Mouse (Mus musculus): ENCODE results near the gene Nptx1. TPM values are rescaled to one million over a fixed set of nuclear protein-coding genes. Genes with fewer than 3 reads are reported as not detected.

Gene Nptx1
- polyA plus RNA-seq, 1 experiment from 2014 or later, result 2.2 TPM

DNA sequence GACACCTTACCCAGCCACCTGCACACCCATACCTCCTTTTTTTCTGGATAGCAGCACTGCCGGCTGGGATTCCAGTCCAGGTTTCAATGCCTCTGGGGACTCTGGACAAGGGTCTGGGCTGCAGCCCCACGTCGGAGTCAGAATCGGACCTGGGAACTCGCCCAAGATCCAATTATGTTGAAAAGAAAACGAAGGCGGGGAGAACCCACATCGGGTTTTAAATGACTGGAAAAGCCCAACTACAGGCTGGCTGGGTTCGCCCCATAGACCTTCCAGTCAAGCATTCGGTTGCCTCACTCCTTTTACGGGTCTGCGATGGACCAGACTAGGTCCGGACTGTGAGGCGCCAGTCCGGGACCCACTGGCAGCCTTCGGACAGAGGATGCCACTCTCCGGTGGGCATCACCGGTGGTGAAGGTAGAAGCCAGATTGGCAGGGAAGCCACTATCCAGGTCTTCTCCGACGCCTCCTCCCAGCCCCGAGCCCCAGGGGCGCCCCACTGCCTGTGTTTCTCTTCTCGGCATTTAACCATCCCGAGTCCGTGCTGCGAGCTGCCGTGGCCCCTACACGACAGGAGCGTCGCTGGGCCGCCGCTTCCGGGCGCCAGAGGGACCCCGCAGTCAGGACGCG lies 1.3 kb upstream of the Nptx1 start:
- no peaks in the 10 kb centered on the region for H3K36me3 ChIP-seq
- no peak for ATAC-seq (ENCODE audit: low FRiP score, low read depth)
- peaks cover 57% of the 10 kb centered on the region for H3K4me1 ChIP-seq
- under 1% methylated on average over 37 of the region's 37 CpGs for WGBS
- H3K27ac ChIP-seq, result no peak overlapping the region
- no peaks in the 10 kb centered on the region for H3K9me3 ChIP-seq
- peak overlapping the region; percentile 61 for H3K4me3 ChIP-seq
- H3K9ac ChIP-seq, result peak overlapping the region; percentile 60
- peaks cover 97% of the 10 kb centered on the region for H3K27me3 ChIP-seq
- H3K4me2 ChIP-seq (replicated peaks), result peak overlapping the region; percentile 99

DNA sequence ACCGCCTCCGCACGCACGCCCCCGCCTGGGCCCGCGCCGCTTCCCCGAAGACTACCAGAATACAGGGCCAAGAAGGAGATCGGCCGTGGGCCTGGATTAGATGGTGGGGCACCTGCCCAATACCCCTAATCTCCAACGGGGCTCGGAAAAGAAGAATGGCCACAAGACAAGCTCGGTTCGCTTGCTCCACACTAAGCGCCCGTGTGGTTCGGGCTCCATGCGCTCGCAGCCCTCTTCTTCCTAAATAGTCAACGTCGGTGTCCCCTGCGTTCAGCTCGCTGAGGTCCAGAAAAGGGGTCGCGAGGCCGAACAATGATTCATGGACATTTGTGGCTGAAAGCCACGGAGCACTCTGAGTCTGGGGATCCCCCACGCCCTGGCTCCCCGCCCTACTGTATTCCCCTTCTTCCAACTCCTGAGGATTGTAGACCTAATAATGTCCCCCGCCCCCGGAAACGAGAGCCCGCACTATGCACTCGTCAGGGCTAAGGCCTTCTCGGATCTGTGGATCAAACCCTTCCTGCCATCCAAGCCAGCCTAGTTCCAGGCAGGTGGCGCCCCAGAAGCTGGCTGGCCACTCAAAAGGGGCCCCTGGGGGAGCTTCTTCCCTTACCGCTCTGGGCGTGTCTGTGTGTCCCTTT lies 518 bp upstream of the Nptx1 start:
- Histone ChIP-seq H3K36me3 (no peaks in the 10 kb centered on the region), H3K4me2 (replicated peaks) (peak overlapping the region; percentile 99), H3K4me1 (peaks cover 57% of the 10 kb centered on the region), H3K4me3 (peak overlapping the region; percentile 61), H3K27me3 (peaks cover 100% of the 10 kb centered on the region), H3K9me3 (no peaks in the 10 kb centered on the region), H3K27ac (no peak overlapping the region), H3K9ac (peak overlapping the region; percentile 70)
- under 1% methylated on average over 39 of the region's 39 CpGs for WGBS
- 0 out of 2 replicates have a peak, but pooled peaks have one; percentile 2 for ATAC-seq (ENCODE audit: low FRiP score, low read depth)

DNA sequence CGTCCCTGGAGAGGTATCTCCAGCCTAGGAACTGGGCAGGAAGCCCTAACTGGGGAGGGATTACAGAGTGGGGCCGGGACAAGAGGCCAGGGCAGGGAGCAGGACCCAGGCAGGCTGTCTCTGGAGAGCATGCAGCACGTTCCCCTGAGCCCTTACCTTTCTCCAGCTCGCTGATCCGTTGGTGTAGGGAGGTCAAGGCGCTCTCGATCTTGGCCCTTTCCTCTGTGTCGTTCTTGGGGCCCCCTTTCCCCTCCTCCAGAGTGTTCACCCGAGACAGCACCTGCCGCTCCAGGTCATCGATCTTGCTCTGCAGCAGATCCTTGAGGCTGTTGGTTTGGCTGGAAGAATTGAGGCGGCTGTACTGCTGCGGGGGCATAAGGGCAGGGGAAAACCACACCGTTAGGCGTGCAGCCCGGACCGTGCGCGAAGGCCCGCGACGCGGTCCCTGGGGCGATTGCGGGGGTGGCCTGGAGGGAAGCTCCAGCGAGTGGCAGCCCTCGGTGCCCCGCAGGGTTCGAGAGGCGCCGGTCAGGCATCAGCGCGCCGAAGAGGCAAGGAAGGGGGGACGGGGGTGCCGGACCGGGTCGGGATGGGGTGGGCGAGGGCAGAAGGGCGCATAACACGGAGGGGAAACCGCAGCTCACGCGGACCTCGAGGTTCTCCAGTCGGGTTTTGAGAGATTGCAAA lies 914 bp downstream of the Nptx1 start:
- H3K4me2 ChIP-seq (replicated peaks), result peak overlapping the region; percentile 99
- no peaks in the 10 kb centered on the region for H3K36me3 ChIP-seq
- H3K4me3 ChIP-seq, result peak overlapping the region; percentile 61
- peak overlapping the region; percentile 70 for H3K9ac ChIP-seq
- no peaks in the 10 kb centered on the region for H3K9me3 ChIP-seq
- H3K4me1 ChIP-seq, result peaks cover 51% of the 10 kb centered on the region
- WGBS, result under 1% methylated on average over 39 of the region's 46 CpGs
- peaks cover 100% of the 10 kb centered on the region for H3K27me3 ChIP-seq
- ATAC-seq (ENCODE audit: low FRiP score, low read depth), result no peak
- H3K27ac ChIP-seq, result no peak overlapping the region

DNA sequence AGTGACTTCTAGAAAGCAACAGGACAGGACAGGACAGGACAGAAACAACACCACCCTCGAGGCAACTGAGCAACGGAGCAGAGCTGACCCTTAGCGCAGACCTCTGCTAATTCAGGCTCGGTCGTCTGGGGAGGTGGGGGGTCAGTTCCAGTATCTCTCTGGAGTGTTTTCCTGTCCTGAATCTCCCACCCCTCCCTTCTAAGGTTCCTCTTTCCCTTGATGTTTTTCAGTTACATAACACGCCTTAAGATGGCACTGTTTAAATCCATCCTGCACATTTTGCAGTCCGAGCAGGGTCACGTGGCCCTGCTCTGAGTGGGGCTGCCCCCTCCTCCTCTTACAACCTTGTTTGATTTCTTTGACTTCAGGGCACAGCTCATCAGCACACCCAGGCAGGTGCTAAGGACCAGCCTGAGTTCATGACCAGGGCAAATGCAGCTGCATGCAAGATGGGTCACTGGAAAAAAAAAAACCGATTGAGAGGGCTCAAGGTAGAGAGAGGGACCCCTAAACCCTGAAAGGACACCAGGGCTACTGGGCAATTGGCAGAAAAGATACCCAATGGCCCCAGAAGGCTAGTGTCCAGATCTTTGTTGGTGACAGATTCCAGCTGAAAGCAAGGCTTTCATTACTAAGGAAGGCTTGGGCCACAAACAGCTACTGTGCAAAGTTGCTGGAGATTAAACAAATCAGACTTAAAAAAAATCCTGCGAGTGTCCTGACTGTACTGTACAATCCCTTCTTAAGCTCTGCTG lies 1.6 kb downstream of the Nptx1 start:
- 5% methylated on average over 10 of the region's 10 CpGs for WGBS
- H3K36me3 ChIP-seq, result no peaks in the 10 kb centered on the region
- H3K27ac ChIP-seq, result no peak overlapping the region
- no peaks in the 10 kb centered on the region for H3K9me3 ChIP-seq
- H3K4me3 ChIP-seq, result peak overlapping the region; percentile 61
- peak overlapping the region; percentile 99 for H3K4me2 ChIP-seq (replicated peaks)
- H3K27me3 ChIP-seq, result peaks cover 100% of the 10 kb centered on the region
- 0 out of 2 replicates have a peak overlapping the region, but pooled peaks have one; percentile 70 for H3K9ac ChIP-seq
- ATAC-seq (ENCODE audit: low FRiP score, low read depth), result no peak
- H3K4me1 ChIP-seq, result peaks cover 45% of the 10 kb centered on the region

DNA sequence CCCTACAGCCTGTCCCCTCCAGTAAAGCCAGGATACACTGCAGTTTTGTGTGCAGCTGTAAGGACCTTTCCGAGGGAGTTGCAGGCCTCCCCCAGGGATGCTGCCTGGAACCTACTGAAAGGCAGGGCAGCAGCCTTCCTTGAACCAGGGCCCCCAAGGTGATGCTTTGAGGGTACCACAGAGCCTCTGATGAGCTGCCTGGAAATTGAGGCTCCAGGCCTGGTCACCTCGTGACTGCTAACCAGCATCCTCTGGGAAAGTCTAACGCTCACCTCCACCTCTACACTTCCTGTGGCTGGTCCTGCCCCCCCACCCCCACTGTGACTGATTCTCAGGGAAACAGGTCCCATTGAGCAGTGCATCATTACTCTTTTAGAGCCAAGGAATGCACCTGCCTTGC lies 2.3 kb downstream of the Nptx1 start:
- 39% methylated on average over 3 of the region's 3 CpGs for WGBS
- no peak for ATAC-seq (ENCODE audit: low FRiP score, low read depth)
- Histone ChIP-seq H3K9me3 (no peaks in the 10 kb centered on the region), H3K27me3 (peaks cover 100% of the 10 kb centered on the region), H3K9ac (no peak overlapping the region), H3K4me3 (no peak overlapping the region), H3K36me3 (no peaks in the 10 kb centered on the region), H3K27ac (no peak overlapping the region), H3K4me2 (replicated peaks) (no peak overlapping the region), H3K4me1 (peaks cover 41% of the 10 kb centered on the region)

DNA sequence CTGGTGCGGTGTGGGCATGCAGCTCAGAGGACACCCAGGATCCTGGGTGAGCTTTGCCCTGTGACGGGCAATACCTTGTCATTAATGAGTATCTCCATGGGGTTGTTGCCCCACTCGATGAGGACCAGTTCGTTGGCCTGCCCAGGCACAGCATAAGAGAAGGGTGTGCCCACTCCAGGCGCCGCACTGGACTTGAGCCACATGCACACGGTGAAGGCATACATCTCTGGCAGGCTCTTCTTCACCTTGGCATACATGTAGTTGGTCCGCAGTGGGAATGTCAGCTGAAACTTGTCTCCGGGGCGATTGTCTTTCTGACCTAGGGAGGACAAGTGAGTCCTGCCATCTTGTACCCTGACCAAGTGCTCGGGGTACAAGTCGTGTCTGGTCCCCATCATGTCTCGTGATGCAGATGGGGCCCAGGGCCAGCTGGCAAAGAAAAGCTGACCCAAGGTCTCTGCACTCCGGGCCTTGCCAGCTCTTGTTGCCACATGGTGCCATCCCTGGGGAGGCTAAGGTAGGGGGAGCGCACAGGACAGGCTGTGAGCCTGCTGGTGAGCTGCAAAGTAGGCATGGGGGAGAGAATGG lies 2.9 kb downstream of the Nptx1 start:
- Histone ChIP-seq H3K4me3 (no peak overlapping the region), H3K4me2 (replicated peaks) (no peak overlapping the region), H3K27ac (no peak overlapping the region), H3K27me3 (peaks cover 100% of the 10 kb centered on the region), H3K36me3 (no peaks in the 10 kb centered on the region), H3K4me1 (peaks cover 40% of the 10 kb centered on the region), H3K9me3 (no peaks in the 10 kb centered on the region), H3K9ac (no peak overlapping the region)
- WGBS, result 84% methylated on average over 15 of the region's 15 CpGs
- no peak for ATAC-seq (ENCODE audit: low FRiP score, low read depth)

DNA sequence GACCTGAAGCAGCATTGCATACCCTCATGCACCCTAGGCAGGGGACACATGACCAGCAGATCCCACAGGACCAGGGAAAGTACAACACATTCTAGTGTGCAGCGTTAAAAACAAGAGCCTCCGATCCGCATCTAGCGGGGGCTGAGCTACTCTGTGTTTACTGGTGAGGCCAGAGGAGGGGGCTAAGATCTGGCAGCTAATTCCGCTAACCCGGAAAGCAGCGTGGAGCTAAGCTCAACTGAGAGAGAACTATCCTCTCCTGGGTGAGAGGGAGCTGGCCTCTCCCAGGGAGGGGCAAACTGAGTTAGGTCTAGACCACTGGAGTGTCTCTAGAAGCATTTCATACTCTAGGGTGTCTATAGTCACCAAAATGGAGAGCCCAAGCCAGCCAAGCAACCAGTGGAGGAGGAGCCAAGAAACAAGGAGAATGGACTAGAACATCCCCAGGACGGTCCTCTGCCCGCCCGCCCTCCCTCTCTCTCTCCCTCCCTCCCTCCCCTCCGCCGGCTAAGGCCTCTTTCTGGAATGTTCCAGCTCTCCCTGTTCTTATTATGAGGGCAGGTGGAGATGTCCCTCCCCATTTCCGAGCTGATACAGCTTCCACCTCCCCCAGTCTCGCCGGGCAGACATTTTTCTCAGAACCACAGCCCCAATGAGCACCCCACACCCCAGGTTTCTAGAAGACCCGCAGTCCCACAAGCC lies 3.6 kb downstream of the Nptx1 start:
- peaks cover 99% of the 10 kb centered on the region for H3K27me3 ChIP-seq
- no peak overlapping the region for H3K4me3 ChIP-seq
- no peaks in the 10 kb centered on the region for H3K36me3 ChIP-seq
- H3K4me1 ChIP-seq, result peaks cover 33% of the 10 kb centered on the region
- no peak for ATAC-seq (ENCODE audit: low FRiP score, low read depth)
- no peak overlapping the region for H3K27ac ChIP-seq
- no peak overlapping the region for H3K4me2 ChIP-seq (replicated peaks)
- H3K9ac ChIP-seq, result no peak overlapping the region
- H3K9me3 ChIP-seq, result no peaks in the 10 kb centered on the region
- 39% methylated on average over 16 of the region's 16 CpGs for WGBS

DNA sequence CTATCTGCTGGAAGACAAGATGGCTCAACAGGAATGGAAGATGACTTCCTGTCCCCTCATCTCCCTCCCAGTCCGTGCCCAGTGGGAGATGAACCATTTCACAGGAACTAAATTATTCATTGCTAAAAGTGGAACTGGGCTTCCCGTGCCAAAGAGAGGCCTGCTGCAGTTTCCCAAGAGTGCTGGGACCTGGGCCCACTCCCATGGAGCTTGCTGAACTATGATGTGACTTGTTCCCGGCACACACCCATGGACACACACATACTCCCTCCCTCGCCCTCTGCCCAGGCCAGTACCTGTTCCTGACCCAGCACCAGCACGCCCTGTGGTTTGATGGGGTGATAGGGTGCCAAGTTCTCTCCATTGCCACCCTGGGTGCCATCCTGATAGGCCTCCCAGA lies 4.7 kb downstream of the Nptx1 start:
- ATAC-seq (ENCODE audit: low FRiP score, low read depth), result no peak
- no peak overlapping the region for H3K4me3 ChIP-seq
- H3K36me3 ChIP-seq, result no peaks in the 10 kb centered on the region
- 76% methylated on average over 5 of the region's 5 CpGs for WGBS
- peaks cover 90% of the 10 kb centered on the region for H3K27me3 ChIP-seq
- H3K9ac ChIP-seq, result no peak overlapping the region
- H3K27ac ChIP-seq, result no peak overlapping the region
- H3K4me1 ChIP-seq, result peaks cover 22% of the 10 kb centered on the region
- no peak overlapping the region for H3K4me2 ChIP-seq (replicated peaks)
- no peaks in the 10 kb centered on the region for H3K9me3 ChIP-seq

DNA sequence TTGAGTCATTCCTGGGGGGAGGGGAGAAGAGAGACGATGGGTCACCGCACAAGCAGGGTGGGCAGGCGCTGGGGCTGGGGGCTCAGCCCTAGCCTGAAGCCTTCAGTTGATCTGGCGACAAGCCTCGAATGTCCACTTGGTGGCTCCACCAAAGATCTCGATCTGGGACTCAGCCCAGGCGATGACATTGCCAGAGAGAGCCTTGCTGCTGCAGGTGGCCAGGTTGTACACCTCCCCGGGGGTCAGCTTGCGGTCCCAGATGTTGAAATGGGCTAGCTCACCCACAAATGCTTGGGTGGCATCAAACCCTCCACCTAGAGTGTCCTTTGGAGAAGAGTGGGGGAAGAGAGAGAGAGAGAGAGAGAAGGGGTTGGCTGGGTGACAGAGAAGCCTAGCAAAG lies 5.2 kb downstream of the Nptx1 start:
- H3K9me3 ChIP-seq, result no peaks in the 10 kb centered on the region
- peaks cover 87% of the 10 kb centered on the region for H3K27me3 ChIP-seq
- WGBS, result 56% methylated on average over 9 of the region's 9 CpGs
- peaks cover 18% of the 10 kb centered on the region for H3K4me1 ChIP-seq
- no peak overlapping the region for H3K4me3 ChIP-seq
- H3K27ac ChIP-seq, result no peak overlapping the region
- no peak overlapping the region for H3K4me2 ChIP-seq (replicated peaks)
- H3K36me3 ChIP-seq, result no peaks in the 10 kb centered on the region
- H3K9ac ChIP-seq, result no peak overlapping the region
- ATAC-seq (ENCODE audit: low FRiP score, low read depth), result no peak

DNA sequence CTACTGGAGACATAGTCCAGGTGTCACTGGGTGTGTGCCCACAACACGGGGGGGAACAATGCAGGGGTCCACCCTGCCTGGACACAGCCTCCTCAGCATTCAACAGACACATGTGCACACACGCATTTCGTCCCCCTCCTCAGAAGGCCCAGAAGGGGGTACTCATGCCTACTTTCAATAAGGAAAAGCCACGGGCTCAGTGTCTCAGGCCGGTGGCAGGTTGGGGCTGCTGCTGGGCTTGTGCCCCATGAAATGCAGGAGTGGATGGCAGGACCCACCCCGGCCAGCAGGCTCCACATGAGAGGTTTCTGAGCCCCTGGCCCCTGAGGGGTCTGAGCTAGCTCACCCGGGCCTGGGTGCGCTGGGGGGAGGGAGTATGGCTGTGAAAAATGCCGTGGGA lies 6.5 kb downstream of the Nptx1 start:
- no peak overlapping the region for H3K4me3 ChIP-seq
- H3K36me3 ChIP-seq, result no peaks in the 10 kb centered on the region
- H3K27ac ChIP-seq, result no peak overlapping the region; the same call in 1 of the 2 replicates
- no peak for ATAC-seq (ENCODE audit: low FRiP score, low read depth)
- 73% methylated on average over 9 of the region's 9 CpGs for WGBS
- H3K27me3 ChIP-seq, result peaks cover 75% of the 10 kb centered on the region
- no peak overlapping the region for H3K4me2 ChIP-seq (replicated peaks)
- H3K9ac ChIP-seq, result no peak overlapping the region
- no peaks in the 10 kb centered on the region for H3K9me3 ChIP-seq
- peaks cover 5% of the 10 kb centered on the region; the same call in 1 of the 2 replicates for H3K4me1 ChIP-seq

DNA sequence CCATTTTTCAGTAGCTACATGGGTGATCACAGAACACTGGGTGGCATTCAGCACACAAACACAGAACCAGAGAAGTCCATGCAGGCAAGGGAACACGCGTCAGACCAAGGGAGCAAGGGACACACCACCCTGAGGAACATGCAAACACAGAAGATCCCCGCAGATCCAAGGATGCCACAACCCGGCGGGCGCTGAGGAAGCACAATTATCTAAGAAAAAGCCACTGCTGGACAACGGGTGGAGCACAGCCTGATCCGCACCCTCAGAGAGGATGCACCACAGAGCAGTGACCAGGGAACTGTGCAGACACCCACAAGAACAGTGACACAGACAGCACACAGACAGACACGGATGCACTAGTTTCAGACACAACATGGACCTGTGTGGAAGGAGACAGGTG lies 7.0 kb downstream of the Nptx1 start:
- Histone ChIP-seq H3K27ac (no peak overlapping the region), H3K4me3 (no peak overlapping the region), H3K36me3 (no peaks in the 10 kb centered on the region), H3K27me3 (peaks cover 69% of the 10 kb centered on the region), H3K9ac (no peak overlapping the region), H3K9me3 (no peaks in the 10 kb centered on the region), H3K4me2 (replicated peaks) (no peak overlapping the region), H3K4me1 (peaks cover under 1% of the 10 kb centered on the region; the same call in 1 of the 2 replicates)
- no peak for ATAC-seq (ENCODE audit: low FRiP score, low read depth)
- WGBS, result 79% methylated on average over 9 of the region's 9 CpGs
